Mouse (Mus musculus) testis, adult 2 months (tissue): ENCODE results near the gene Gm5108.

ENCODE experiments used
- CTCF ChIP-seq: fragments of 200-500 bp; IDR thresholded peaks from 2 replicates; pipeline ENCODE4 v1.5.1; 2012; ENCODE audit warnings: low read depth, mild to moderate bottlenecking, inconsistent platforms, low read length, moderate library complexity; ENCODE audit not compliant: control insufficient read depth, insufficient read depth, insufficient replicate concordance
- POLR2A ChIP-seq: fragments of 200-500 bp; IDR thresholded peaks from 2 replicates; pipeline ENCODE4 v1.6.1; 2012; ENCODE audit warnings: low read depth, mild to moderate bottlenecking, inconsistent platforms, low read length, moderate library complexity; ENCODE audit not compliant: control insufficient read depth

DNA sequence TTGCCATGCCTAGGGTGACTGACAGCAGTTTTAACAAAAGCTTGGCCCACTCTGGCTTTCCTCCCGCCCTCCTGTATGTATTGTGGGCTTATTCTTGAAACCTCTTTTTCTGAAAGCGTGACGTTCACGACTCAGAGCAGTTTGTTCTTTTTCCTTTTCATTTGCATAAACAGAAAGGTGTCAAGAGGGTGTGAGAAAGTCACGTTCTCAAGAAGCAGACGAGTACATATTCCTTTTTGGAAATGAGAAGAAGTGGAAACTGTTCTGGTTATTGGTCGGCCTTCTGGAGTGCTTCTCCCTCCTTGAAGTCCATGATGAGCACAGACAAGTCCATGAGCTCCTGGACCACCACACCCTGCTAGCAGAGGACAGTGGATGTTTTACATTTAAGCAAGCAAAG, 14.0 kb downstream of the Gm5108 start:
- TF ChIP-seq CTCF (no peak), POLR2A (no peak)
